Mouse (Mus musculus) heart, adult 9 months (tissue): ENCODE measurements around the gene Tmem200b.

ENCODE experiments used
- DNase-seq, 2 experiments: peaks; one replicate each; pipeline ENCODE4 v3.0.0; 2022; ENCODE audit warnings: low spot score in 2 of 2

Gene Tmem200b

DNA sequence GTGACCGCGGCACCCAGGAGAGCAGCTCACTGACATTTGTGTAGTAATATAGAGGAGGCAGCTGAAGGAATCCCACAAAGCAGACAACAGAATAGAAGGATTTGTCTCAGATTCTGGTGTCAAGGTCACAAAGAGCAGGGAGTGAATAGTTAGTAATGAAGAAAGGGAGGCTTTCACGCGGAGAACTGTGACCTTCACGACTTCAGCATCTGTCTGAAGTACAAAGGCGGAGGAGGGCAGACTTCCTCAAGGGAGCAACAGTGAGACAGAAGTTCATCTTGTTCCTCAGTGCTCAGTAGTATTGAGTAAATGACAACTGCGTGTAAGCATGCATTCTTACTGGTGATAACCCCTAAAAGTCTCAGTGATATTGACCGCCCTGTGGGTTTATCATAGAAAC, 29.1 kb downstream of the Tmem200b start:
- no peak for DNase-seq

GRCm38 (mm10) chr4:131957161-131957560, 35.6 kb downstream of the Tmem200b start:
- DNase-seq: no peak

DNA sequence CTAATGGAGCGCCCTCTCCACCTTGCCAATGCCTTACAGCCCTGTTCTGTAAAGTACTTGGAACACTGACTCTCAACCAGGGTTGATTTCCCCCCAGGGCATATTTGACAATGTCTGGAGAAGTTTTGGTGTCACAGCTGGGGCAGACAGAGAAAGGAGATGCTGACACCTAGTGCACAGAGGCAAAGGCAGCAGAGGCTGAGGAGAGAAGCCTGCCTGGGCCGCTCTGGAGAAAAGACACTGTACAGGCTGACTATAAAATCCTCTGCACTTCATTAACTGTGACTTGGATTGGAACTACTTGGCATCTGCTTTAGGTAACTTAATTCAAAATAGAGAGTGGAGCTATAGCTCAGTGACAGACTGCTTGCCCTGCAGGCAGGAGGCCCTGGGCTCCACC, 47.3 kb downstream of the Tmem200b start:
- no peak for DNase-seq

GRCm38 (mm10) chr4:131970244-131970853, 48.8 kb downstream of the Tmem200b start:
- DNase-seq: no peak
